Mouse (Mus musculus) layer of hippocampus, adult 9-10 months (tissue): ENCODE results near the gene Tmem240.
"Not testable (repeated sequence)": the region's sequence is repeated elsewhere in the genome, so short reads cannot be mapped to it uniquely, and the experiment has no call there.

Source experiments
- DNase-seq: peaks from one replicate; pipeline ENCODE4 v3.0.0; 2022; ENCODE audit warnings: low spot score

The Tmem240 gene

DNA sequence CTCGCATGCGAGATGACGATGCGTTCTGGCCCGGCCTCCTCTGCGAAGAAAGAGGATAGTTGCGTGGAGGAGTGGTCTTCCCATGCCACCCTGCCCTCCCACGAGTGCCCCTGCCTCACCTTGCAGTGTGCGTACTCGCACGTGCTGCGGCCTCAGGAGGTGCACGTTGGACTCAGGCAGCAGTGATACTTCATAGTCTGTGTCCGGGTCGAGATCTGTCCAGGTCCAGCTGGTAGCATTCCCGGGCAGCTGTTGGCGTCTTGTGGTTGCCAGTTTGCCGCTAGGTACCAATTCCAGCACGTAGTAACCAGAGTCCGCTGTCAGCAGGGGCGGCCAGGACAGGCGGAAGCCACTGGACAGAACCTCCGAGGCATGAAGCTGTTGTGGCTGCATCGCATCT is 36.0 kb downstream of the Tmem240 start:
- DNase-seq: no peak

DNA sequence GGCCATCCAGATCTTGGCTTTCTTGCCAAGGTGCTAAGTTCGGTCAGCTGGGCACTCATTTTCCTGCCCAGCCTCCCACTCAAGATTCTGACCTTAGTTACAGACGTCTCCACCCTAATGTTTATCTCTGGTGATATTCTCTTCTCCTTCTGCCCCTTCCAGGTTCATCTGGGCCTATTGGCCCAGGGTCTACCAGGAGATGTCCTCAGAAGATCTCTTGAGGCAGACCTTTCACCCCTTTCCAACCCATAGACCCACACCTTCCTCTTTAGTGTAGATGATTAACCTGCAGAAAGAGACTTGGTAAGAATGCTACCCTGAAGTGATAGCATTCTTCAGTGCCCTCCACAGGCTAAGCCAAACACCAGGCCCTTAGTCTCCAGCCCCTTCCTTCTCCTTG is 37.1 kb downstream of the Tmem240 start:
- DNase-seq: no peak

DNA sequence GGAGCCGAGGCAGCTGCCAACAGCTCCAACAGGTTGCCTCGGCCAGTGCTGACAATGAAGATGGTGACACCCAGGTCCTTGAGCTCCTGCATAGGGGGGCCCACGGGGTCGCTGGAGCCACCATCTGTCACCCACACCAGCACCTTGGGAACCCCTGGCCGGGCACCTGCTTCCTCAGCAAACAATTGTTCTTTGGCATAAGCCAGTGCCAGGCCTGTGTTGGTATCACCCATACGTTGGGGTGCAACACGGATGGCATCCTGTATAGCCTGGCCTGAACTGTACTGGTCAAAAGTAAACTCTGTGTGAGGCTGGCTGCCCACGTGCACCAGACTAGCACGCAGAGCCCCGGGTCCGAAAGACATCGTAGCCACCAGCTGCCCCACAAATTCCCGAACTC is 38.2 kb downstream of the Tmem240 start:
- no peak for DNase-seq

DNA sequence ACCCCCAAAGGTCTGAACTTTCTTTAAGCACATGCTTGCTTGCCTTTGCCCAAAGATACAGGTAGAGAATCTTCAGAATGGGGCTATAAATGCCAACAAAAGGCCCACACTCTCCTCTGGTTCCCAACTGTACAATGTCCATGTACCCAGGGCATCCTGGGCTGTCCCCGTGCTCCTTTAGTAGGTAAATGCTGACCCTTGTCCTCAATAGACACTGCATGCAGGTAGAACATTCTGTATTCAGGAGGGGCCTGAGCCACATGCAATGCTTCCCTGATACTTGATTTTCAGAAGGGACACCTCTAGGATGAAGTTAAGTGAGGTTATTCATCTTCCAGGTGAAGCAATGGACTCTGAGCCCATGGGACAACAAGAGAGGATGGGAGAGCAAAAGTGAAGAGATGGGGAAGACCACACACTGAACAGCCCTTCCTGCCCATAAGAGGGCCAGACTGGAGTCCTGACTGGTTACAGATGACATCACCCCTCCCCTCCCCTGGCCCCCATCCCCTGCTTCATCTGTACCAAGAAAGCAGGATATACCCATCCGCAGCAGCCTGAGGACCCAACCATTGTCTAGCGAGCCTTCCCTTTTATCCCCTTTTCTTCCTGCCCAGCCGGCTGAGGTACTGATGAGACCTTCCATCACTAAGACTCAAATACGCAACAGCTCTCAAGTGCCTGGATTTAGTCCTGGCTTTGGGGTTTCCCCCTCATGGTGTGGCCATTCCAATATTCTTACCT is 38.9 kb downstream of the Tmem240 start:
- DNase-seq: no peak

DNA sequence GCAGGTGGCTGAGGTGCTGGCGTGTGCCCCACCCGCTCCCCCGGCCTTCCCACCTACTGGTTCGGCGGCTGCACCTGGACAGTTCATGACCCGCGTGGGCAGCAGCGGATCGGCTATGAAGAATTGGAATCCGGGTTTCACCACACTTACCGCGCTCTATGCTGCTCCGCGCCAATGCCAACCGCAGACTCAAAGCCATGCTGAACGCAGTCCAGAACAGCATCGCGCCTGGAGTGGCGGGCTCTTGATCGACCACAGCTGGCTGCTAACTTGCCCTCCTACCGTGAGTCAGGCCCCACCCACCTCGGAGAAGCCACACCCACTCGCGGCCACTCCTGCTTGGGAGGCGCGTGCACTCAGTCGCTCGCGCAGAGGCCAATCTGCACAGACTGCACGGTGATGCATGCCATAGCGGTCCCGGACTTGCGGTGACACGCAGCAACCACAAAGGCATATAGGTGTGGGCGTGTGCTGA is 39.7 kb downstream of the Tmem240 start, which contains the start of gene Vwa1:
Gene Vwa1 (minus strand): TSS at position 419 of the 475 bp plus-strand sequence.
- DNase-seq: no peak

DNA sequence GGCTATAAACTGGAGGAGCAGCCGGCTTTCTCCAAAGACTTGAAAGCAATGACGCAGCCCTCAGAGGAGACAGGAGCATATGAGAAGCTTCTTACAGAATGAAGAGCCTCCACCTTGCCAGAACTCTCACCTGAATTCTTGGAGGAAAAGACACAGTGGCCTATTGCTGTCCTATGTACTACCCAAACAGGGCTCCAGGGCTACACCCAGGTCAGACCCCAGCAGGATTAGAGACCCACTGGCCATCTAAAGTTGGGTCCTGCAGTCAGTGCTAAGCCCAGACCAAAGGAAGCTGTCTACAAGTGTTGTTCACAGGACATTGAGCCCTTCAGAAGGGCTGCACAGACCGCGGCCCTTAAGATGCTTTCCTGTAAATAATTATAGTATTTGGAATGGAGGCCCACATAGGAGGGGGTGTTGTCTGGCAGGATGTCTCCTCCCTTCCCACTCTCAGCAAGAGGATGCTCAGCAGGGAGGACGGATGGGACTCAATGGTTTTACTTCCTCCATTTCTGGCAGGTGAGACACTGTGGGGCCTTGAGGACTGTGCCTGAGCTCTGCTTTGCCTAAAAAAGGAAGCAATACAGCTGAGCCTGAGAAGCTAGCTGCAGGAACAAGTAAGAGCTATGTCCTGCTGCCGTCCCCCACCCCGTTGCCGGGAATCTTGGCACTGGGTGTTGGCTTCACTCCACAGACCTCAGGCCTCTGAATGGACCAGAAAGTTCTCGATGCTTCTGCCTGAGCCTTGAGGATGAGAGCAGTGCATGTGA is 40.6 kb downstream of the Tmem240 start:
- no peak for DNase-seq

DNA sequence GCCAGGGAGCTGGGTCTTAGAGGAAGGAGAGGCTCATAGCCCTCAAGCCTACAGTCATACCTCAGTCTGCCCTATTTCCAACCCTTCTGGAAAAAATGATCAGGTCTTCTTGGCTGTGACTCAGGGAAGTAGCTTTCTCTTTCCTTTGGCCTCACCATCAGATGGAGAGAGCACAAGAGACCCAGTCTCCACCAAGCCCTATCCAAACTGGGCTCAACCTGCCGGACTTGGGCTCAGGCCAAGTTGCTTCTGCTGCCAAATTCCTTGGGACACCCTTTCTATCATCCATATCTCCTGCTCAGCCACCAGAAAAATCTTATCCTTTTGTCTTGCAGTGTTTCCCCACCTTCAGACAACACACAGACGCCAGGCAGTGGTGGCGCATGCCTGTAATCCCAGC is 41.3 kb downstream of the Tmem240 start:
- no peak for DNase-seq

DNA sequence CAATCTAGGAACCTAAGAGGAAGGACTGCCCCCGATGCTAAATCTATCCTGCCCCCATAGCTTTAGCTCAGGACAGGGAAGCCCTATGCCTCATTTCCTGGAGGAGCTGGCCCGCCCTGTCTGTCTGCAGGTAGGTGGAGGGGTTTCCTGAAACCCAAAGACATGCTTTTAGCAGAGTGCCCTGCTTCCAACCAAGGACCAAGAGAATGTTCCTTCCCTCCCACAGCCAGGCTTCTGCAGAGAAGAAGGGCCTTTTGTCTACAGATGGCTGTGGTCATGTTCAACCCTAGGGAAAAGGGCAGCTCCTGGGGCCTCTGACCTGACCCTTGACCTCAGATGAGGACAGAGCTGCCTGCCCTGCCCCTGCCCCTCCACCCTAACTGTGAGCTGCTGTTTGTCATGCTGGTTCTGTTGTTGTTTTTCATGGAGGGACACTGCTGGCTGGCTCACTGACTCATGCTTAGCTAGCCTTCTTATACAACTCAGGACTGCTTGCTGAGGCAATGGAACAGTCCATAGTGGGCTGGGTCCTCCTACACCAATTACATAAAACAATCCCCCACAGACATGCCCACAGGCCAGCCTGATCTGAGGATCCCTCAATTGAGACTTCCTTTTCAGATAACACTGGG is 42.2 kb downstream of the Tmem240 start:
- no peak for DNase-seq

DNA sequence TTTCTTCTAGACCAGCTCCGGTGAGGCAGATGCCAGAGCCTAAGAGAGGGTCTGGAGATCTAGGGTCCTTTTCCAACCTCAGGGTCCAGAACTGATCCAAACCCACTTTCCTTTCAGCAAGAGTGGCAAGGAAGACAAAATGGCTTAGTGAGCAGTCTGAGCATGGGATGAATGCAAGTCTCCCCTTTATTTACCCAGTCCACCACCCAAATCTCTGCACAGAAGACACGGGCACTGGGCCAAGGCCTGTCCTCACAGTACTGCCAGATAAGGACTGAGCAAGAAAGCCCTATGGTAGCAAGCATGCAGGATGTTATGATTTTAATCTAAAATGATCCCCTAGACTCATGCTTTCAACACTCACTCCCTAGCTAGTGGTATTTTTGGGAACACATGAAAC is 43.2 kb downstream of the Tmem240 start:
- DNase-seq: no peak

DNA sequence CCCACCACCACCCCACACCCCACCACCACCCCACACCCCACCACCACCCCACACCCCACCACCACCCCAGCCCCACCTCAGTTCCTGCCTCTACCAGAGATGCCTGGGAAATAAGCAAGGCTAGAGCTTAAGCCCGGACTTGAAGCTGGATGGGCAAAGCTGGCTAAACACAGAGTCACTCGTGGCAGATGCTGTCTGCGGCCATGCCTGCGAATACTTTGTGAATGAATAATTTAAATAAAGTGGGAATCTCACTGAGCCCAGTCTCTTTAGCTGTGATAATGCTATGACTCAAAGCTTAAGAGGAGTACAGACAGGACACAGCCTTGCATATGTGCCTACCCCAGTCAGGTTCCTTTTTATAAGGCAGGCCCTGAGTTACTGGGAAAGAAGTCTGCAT is 44.9 kb downstream of the Tmem240 start:
- no peak for DNase-seq

DNA sequence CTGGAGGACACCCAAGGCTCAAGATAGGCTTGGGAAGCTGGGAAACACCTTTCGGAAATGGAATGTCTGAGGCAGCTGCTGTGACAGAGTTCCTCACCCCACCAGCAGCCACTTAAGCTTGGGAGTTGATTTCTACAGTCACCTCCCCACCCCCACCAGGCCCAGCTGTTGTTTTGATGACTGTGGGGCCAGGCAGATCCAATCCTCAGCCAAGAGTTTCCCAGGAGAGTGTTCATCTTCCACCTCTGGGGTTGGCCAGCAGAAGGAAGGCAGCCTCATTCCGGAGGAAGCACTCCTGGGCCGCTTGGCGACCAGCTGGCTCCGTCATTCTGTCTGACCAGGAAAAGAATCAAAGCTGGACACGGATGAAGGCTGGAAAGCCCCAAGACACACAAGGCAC is 46.3 kb downstream of the Tmem240 start:
- no peak for DNase-seq

DNA sequence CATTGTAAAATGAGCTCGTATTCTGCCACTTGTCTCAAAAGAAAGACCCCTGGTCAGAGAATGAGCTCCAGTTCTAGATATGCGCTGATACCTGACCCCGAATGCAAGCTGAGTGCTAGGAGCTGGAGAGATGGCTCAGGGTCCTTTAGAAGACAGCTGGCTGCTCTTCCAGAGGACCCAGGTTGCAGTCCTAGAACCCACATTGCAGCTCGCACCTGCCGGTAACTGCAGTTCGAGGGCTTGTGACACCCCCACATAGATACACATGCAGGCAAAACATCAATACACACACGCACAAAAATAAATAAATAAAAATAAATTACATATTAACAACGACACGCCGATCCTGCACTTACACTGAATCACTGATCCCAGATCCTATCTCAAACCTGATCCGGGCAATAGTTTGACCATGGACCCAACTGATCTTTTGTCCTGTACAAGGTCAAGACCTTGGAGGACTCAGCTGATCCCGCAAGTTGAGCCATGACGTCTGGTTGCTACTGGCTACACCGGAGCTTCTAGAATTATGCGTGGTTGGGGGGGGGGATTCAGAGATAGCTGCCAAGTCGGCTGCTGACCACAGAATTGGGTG is 49.0 kb downstream of the Tmem240 start:
- no peak for DNase-seq

DNA sequence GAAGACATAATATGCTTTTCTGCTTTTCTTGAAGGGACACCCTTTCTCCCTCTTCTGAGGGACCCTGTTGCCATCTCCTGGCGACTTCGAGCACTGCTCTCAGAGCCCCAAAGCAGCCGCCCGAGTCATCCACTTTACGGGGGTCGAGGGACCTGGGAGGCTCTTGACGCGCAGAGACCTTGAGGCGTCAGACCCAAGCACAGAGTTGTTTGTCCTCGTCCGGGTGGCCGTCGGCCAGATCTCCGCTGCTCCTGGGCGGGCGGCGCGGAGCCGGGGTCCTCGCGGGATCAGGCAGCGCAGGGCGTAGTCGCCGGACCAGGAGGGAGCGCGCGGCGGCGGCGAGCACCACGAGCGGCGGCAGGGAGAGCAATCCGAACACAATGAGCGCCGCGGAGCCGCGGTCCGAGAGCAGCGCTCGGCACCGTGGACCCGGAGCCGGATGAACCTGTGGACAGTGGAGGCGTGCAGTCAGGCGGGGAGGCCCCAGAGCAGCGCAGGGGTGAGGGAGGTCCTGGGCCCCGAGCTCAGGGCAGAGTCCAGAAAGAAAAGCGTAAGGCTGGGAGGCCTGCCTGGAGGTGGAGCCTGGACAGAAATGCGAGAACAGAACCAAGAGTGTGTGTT is 49.6 kb downstream of the Tmem240 start:
- DNase-seq: no peak

DNA sequence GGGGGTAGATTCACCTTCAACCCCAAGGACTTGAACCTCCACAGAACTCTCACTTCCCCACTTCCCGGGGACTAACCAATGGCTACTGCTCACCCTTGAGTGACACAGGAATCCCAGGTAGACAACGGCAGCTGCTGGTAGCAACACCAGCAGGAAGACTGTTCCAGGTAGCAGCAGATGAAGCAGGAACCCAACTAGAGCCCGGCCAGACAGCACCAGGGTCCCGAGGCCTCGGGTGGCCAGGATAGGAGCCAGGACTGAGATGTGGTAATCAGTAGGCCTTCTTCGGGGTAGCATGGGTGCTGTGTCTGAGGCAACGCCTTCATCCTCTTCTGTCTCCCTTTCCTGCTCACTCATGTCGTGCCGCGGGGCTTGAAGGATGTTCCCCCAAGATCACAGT is 50.6 kb downstream of the Tmem240 start:
- no peak for DNase-seq

DNA sequence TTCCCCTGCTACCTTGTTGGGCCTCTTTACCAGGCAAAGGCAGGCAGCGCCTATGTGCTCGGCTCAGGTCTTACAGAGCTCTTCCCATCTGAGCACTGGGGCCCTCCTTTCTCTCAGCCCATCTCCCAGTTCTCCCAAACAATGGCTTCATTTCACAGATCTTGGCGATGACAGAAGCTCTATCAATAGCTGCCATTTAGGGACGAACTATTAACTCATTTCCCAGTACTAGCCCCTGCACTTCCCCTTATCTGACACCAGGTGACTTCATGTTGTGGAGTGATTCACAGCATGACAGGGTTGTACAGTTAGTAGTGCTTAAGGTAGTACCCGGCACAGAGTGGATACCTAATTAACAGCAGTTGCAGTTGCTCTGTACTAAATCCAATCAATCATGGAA is 51.2 kb downstream of the Tmem240 start, which contains the start of gene Tmem88b:
Gene Tmem88b (minus strand): TSS at position 56 of the 400 bp plus-strand sequence.
- no peak for DNase-seq

DNA sequence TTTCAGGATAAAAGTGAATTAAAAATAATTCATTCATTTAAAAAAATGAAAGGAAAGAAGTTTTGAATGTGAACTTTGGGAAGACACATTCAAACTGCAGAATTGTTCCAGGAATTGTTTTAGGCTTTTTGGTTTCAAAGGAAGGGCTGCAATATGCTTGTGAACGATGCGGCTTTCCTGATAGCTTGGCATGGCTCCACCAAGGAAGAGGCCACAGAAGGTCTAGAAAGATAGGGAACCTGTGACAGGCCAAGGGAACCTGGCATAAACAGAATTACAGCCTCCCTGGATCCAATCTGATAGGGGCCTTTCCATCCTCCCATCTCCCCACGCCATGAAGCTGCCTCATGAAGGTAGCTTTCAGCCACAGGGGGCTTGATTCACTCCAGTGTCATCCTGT is 53.7 kb downstream of the Tmem240 start:
- no peak for DNase-seq

DNA sequence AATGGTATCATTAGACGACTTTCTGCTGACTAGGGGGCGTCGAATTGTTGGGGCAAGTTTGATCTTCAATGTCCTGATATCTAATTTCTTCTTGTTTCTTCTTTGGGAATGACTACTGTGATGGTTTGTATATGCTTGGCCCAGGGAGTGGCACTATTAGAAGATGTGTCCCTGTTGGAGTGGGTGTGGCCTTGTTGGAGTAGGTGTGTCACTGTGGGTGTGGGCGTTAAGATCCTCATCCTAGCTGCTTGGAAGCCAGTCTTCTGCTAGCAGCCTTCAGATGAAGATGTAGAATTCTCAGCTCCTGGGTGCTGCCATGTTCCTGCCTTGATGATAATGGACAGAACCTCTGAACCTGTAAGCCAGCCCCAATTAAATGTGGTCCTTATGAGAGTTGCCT is 54.2 kb downstream of the Tmem240 start:
- not testable (repeated sequence) for DNase-seq

DNA sequence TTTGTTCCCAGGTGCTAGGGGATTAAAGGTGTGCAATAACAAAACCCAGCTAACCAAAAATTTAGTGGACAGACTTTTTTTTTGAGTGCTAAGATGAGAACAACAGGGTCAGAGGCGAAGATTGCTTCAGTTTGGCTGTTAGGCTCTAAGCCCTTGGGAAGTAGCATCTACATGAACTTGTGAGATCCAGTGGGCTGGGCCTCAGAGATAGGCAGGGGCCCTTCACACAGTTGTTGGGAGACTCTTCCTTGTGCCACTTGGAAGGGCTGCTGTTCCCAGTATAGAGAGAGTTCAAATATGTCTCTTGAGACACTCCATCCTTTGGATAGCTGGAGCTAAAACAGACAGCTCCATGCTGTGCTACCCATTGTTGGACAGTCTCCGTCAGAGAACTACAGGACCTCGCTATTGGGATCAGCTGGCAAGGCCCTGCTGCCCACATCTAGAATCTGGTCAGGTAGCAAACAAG is 55.5 kb downstream of the Tmem240 start, which contains the start of gene Ankrd65:
Gene Ankrd65 (plus strand): TSS at position 419 of the 469 bp plus-strand sequence.
- no peak for DNase-seq
